Mouse (Mus musculus): ENCODE measurements around the gene Mon1b.

GRCm38 (mm10) chr8:113669924-113670323 is 34.5 kb downstream of the Mon1b start:
- TF ChIP-seq POLR2A (IDR thresholded peaks at IDR 0.05; ENCODE audit: low read depth, low read length) (no peak), CTCF (IDR thresholded peaks at IDR 0.05; ENCODE audit: extremely low read depth, insufficient read depth, insufficient read length, insufficient replicate concordance) (no peak)
